Mouse (Mus musculus) embryonic fibroblast, embryonic 13.5 days (primary cell): ENCODE results near the gene Siva1.

Experiments
- CTCF ChIP-seq: IDR thresholded peaks from 2 replicates; pipeline ENCODE4 v1.5.1; 2011; ENCODE audit warnings: mild to moderate bottlenecking, control low read depth, low read length, moderate library complexity, borderline replicate concordance; ENCODE audit not compliant: insufficient read depth
- POLR2A ChIP-seq: IDR thresholded peaks from 2 replicates; pipeline ENCODE4 v1.6.1; 2011; ENCODE audit warnings: low read depth, mild to moderate bottlenecking, control low read depth, low read length, moderate library complexity

GRCm38 (mm10) chr12:112609031-112609430 lies 35.4 kb upstream of the Siva1 start:
- TF ChIP-seq CTCF, result no peak
- no peak for TF ChIP-seq POLR2A
